Mouse (Mus musculus) adrenal gland, adult 18-20 months (tissue): ENCODE measurements around the gene Lamc3. TPM values are rescaled to one million over a fixed set of nuclear protein-coding genes. Genes with fewer than 3 reads are reported as not detected.

Experiments used
- DNase-seq, 2 experiments: peaks; one replicate each; pipeline ENCODE4 v3.0.0; 2021 to 2022; ENCODE audit warnings: low spot score in 2 of 2
- long read RNA-seq, 2 experiments: library from polyadenylated mRNA; stranded (forward); transcript quantifications; one replicate each; pipeline ENCODE4 v2.0.0; 2021
- total RNA-seq, 2 experiments: library from RNA; stranded (reverse); gene quantifications; 1 replicate in 1 of 2; 2 replicates in 1 of 2; pipeline ENCODE4 v1.2.3; 2021

Gene Lamc3
- 10 to 100 TPM; 14.3 to 15.4 TPM for total RNA-seq
- long read RNA-seq, experiment 1, full-length matches to known transcripts, result 3 of 7 reads
- long read RNA-seq, experiment 1, partial matches to known transcripts, result 2 of 7 reads
- long read RNA-seq, experiment 1, other reads (novel, unspliced or antisense), result 2 of 7 reads
- long read RNA-seq, experiment 2, full-length matches to known transcripts, result 2 of 14 reads
- long read RNA-seq, experiment 2, partial matches to known transcripts, result 6 of 14 reads
- long read RNA-seq, experiment 2, other reads (novel, unspliced or antisense), result 6 of 14 reads

DNA sequence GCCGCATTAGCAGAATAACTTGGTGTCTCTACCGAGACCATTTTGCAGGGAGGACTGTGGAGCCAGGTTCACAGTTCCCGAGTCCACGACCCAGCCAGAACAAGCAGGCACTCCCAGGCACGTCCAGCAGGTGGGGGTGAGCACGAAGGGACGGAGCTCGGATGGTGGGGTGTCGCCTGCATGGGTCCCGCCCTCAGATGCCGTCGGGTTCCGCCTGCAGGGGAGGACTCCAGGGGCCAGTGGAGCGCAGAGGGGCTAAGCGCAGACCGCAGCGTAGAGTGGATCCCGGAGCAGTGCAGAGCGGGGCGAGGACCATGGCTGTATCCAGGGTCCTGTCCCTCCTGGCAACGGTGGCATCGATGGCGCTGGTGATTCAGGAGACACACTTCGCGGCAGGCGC is at the start of gene Lamc3:
Lamc3 (plus strand) TSS at position 262 of the 400 bp plus-strand sequence.
- DNase-seq, result peak; percentile 25 to 47

- no peak for DNase-seq
Observed at GRCm38 (mm10) chr2:31838868-31839267, 48.2 kb upstream of the Lamc3 start.

DNA sequence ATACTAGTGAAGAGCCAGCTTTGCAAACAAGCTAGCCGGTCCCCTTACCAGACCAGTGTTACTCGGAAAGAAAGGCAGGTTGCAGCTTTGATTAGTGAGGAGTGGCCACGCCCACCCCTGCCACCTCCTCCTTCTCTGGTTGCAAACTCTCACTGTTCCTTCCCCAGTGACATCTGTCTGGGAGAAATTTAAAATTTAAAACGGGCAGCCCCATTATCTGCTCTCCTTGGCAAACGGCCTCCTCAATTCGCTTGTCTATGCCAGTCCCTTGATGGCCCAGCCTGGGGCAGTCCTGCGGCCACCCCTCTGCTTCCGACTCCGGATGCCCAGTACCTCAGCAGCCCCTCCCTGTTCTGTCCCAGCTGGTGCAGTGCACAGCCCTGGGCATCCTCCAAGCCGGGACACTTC is 42.4 kb upstream of the Lamc3 start:
- no peak for DNase-seq

DNA sequence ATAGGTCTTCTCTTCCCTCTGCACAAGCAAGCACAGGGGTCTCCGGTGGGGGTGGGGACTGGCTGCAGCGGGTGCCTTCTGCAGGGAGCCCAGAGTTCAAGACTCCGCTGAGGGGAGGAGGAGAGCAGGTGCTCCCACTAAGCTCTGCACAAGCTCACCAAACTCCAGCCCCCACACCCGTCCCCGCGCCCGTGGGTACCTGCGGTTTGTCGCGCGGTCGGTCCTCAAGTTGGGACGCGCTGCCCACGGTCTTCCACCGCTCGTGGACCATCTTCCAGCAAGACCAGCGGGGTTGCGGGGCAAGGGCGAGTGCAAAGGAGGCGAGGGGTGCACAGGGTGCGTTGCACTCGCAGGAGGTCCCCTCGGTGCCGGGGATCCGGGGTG is 41.6 kb upstream of the Lamc3 start:
- DNase-seq, result no peak

GRCm38 (mm10) chr2:31845896-31846691 is 41.0 kb upstream of the Lamc3 start, which contains the start of gene Fibcd1:
Fibcd1 (minus strand) TSS chr2:31846005.
- no peak for DNase-seq

GRCm38 (mm10) chr2:31846692-31847660 is 40.1 kb upstream of the Lamc3 start:
- no peak for DNase-seq

- no peak for DNase-seq
Observed at GRCm38 (mm10) chr2:31847908-31848307, 39.2 kb upstream of the Lamc3 start.

DNA sequence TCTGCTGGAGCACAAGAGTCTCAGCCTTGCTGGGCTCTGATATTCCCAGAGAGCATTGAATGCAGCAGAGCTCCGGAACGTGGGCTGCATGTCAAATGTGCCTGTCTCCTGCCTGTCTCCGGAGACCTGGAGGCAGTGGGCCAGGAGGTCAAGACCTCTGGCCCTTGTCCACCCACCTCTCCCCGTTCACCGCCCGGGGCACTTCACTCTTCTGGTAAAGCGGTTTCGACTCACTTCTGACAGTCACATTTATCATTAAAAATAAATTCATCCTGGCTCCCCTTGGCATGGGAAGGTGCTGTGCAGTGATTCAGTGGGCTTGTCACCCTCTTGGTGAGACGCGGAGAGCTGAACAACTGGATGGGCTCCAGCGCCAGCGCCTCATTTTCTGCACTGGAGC is 37.0 kb upstream of the Lamc3 start:
- no peak for DNase-seq

DNA sequence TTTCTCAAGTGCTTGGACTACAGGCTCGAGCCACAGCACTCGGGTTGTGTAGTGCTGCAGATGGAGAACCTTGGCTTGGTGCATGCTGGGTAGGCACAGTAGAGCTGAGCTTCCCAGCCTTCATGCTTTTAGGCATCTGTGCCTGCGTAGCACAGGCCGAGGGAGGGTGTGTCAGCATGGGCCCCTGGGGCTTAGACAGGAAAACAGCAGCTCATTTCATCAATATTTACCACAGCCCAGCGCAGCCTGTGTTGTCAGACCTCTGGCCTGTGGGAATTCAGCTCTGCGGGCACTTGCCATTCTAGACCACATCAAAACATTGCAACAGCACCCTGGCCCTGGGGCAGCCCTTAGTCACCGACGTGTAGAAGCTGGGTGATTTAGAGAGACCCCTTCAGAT is 31.1 kb upstream of the Lamc3 start:
- no peak for DNase-seq

DNA sequence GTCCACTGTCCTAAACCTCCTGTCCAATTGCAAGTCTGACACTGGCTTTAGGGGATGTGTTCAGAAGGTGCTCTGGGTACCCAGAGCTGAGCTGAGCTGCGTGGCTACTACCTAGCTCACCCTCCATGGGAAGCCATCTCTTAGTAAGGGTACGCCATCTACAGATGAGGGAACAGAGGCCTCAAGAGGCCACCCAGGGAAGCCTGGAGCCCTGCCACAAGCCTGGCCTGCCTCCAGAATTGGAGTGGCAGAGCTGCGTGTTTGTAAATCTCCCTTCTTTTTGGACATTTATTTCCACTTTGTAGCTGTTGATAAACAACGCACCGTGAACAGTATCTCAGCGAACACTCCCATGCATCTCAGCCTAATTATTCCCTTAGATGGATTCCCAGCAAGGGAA is 29.9 kb upstream of the Lamc3 start:
- no peak for DNase-seq

DNA sequence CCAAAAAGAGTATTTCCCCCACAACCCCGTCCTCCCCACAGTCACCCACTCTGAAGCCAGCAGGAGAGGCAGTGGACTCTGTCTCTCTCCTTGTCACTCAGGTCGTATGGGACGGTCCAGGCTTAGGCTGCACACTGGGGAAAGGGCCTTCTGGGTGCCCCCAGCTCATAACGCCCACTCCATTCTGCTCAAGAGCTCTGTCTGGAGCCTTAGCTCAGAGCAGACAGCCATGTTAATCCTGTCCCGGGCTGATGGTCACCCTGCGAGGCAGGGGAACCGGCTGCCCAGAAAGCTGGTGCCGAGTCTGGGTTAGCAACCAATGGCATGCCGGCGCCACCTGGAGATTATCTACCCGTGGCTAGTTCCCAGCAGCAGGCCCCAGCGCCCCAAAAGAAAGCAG is 28.6 kb upstream of the Lamc3 start:
- no peak for DNase-seq

GRCm38 (mm10) chr2:31862919-31863318 is 24.2 kb upstream of the Lamc3 start:
- no peak for DNase-seq

- no peak for DNase-seq
Observed at GRCm38 (mm10) chr2:31863766-31864165, 23.3 kb upstream of the Lamc3 start.

DNA sequence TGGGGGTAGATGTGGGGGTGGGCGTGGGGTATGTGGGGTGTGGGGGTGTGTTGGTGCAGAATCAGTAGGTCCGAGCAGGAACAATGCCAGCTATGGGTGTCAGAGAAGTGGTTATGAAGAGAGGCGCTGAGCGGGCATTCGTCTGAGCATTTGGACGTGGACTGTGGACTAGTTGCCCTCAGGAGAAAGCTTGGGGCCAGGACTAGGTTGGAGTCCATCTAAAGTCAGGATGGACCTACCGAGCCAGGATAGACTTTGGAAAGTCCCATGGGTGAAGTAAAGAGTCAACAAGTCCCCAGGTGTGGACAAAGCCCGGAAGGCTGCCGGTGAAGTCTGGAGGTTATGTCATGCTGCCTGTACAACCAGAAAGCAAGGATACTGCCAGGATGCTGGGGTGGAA is 22.2 kb upstream of the Lamc3 start:
- no peak for DNase-seq

DNA sequence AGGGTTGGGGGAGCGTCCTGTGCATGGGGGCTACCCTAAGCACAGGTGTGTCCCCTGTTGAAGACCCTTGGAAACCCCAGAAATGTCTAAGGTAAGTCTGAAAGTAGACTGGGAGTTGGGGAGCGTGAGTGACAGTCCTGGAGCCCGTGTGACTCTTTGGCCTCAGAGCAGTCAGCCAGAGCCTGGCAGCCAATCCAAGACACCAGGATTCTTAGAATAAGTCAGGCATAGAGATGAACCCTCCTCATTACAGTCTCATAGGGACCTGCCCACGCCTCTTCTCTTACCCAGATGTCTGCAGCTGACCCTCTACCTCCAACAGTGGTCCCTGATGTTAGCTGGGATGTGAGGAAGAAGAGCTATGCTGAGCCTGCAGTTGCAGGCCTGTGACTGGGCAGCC is 21.8 kb upstream of the Lamc3 start:
- DNase-seq, result no peak

DNA sequence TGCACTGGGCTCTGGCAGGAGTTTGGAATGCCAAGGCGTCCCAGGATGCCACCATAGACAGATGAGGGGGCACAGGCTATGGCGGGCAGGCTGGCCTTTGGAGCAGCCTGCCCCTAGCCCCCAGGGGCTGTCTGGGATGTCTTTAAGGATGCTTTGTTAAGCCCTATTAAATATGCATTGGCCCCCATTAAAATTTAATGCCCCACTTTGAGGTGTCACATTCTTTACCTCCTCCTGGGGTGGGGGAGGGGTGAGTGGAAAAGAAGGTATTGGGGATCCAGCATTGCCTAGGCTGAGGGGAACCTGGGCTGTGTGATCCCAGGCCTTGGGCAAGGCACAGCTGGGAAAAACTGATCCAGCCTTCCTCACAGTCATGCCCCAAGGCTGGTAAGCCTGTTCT is 21.3 kb upstream of the Lamc3 start:
- no peak for DNase-seq

GRCm38 (mm10) chr2:31867773-31868537 is 19.1 kb upstream of the Lamc3 start:
- DNase-seq, result no peak

DNA sequence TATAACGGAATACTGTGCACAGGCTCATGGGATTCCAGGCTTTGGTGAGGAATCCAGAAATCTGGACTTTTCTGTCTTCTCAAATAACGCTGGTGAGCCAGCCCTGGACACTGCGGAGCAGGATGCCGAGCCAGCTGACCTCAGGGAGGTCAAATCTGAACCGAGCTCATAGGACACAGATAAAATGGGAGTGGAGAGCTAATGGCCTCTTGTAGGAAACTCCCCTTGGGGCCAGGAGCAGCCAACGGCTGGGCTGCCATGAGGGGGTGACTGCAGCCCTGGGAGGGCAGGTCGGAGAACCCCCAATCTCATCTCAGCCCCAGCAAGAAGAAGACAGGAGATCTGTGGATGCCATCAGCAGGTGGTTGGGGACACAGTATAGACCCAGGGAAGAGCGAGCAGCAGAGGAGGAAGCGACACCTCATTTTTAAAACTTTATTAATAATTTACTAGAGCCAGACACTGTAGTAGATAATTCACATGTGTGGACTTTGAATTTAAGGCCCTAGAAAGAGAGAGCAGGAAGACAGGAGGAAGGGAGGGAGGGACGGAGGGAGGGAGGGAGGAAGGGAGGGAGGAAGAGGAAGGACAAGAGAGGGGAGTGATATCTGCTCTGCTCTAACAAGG is 18.4 kb upstream of the Lamc3 start:
- no peak for DNase-seq

GRCm38 (mm10) chr2:31869692-31870091 is 17.4 kb upstream of the Lamc3 start:
- no peak for DNase-seq

DNA sequence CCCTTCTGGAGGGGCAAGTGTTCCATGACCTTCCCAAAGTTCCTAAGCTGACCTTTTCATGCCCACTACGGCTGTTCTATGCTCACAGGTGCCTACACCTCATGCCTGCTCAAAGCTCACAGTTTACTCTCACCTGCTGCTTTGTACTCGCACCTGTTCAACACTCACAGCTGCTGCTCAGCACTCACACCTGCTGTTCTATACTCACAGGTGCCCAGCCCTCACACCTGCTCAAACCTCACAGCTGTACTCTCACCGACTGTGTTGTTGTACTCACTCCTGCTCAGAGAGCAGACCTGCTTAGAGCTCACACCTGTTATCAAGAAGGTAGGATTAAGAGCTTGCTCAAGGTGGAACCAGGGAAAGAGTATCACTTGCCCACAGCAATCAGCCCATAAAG is 16.4 kb upstream of the Lamc3 start:
- no peak for DNase-seq
